Mouse (Mus musculus) myocyte (in vitro differentiated cells): ENCODE measurements at regions not wholly inside any gene's neighbourhood (a gene's known extent, or its start where the extent isn't known, plus 50 kb on each side); places are given as distances from the start of the nearest gene placed in this dataset.

Experiments
- CEBPB ChIP-seq: IDR thresholded peaks from 2 replicates; pipeline ENCODE4 v1.6.1; 2011; ENCODE audit warnings: mild to moderate bottlenecking, moderate library complexity; ENCODE audit not compliant: poor library complexity, insufficient read depth, severe bottlenecking
- E2F4 ChIP-seq: IDR thresholded peaks from one replicate; pipeline ENCODE4 v1.6.1; 2011; ENCODE audit warnings: mild to moderate bottlenecking, control low read depth, moderate library complexity; ENCODE audit not compliant: insufficient read depth
- MAX ChIP-seq: IDR thresholded peaks from one replicate; pipeline ENCODE4 v1.6.1; 2011; ENCODE audit warnings: low read depth, mild to moderate bottlenecking, control low read depth
- MYOD1 ChIP-seq, 3 experiments: IDR thresholded peaks; one replicate each; pipeline ENCODE4 v1.6.1; 2011; ENCODE audit warnings: control low read depth in 2 of 3, low read depth in 2 of 3, mild to moderate bottlenecking in 2 of 3, moderate library complexity in 1 of 3; ENCODE audit not compliant: insufficient read length in 2 of 3, control insufficient read depth in 1 of 3
- MYOG ChIP-seq, 3 experiments: IDR thresholded peaks; one replicate each; pipeline ENCODE4 v1.6.1; 2011; ENCODE audit warnings: control low read depth in 2 of 3, low read depth in 2 of 3, mild to moderate bottlenecking in 2 of 3; ENCODE audit not compliant: insufficient read length in 2 of 3, control insufficient read depth in 1 of 3, insufficient read depth in 1 of 3
- POLR2A ChIP-seq: IDR thresholded peaks from one replicate; pipeline ENCODE4 v1.6.1; 2011; ENCODE audit warnings: low read depth, mild to moderate bottlenecking, control low read depth, moderate library complexity; ENCODE audit not compliant: insufficient read length
- POLR2AphosphoS2 ChIP-seq: IDR thresholded peaks from one replicate; pipeline ENCODE4 v1.6.1; 2011; ENCODE audit warnings: low read depth, control low read depth; ENCODE audit not compliant: insufficient read length
- REST ChIP-seq: IDR thresholded peaks from one replicate; pipeline ENCODE4 v1.6.1; 2011; ENCODE audit warnings: mild to moderate bottlenecking, control low read depth, moderate library complexity; ENCODE audit not compliant: insufficient read depth, insufficient read length
- SRF ChIP-seq: IDR thresholded peaks from one replicate; pipeline ENCODE4 v1.6.1; 2011; ENCODE audit warnings: low read depth; ENCODE audit not compliant: control insufficient read depth, insufficient read length
- TCF12 ChIP-seq: IDR thresholded peaks from one replicate; pipeline ENCODE4 v1.6.1; 2011; ENCODE audit warnings: mild to moderate bottlenecking, control low read depth; ENCODE audit not compliant: poor library complexity, insufficient read depth, severe bottlenecking
- TCF3 ChIP-seq: IDR thresholded peaks from one replicate; pipeline ENCODE4 v1.6.1; 2011; ENCODE audit warnings: low read depth, control low read depth; ENCODE audit not compliant: insufficient read length
- USF1 ChIP-seq: IDR thresholded peaks from one replicate; pipeline ENCODE4 v1.6.1; 2011; ENCODE audit warnings: low read depth, mild to moderate bottlenecking, control low read depth, moderate library complexity

DNA sequence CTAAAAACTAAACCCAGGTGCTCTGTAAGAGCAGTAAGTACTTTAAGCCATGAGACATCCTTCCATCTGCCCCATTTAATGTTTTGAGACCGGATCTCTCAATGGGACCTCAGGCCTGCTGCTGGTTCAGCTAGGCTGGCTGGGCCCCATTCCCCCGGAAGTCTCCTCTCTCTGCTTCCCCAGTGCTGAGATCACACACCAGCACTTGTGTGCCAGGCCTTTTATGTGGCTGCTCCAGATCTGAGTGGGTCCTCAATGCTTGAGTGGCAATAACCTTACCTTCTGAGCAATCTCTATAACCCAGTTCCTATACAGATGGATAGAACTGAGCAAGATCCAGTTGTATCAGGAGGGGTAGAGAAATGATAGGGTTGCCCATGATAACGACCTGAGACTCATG is 118.9 kb upstream of the Tgfbr2 start:
- no peak for TF ChIP-seq POLR2A
- TF ChIP-seq REST, result no peak
- no peak for TF ChIP-seq TCF12
- TF ChIP-seq MAX, result no peak
- no peak for TF ChIP-seq MYOD1 (IDR thresholded peaks at IDR 0.05; ENCODE audit: control insufficient read depth in 1 of 3, insufficient read length in 2 of 3, low read depth in 2 of 3)
- no peak for TF ChIP-seq USF1
- TF ChIP-seq MYOG (IDR thresholded peaks at IDR 0.05; ENCODE audit: control insufficient read depth in 1 of 3, insufficient read depth in 1 of 3, insufficient read length in 2 of 3, low read depth in 2 of 3), result no peak
- no peak for TF ChIP-seq POLR2AphosphoS2
- no peak for TF ChIP-seq TCF3
- no peak for TF ChIP-seq E2F4
- no peak for TF ChIP-seq CEBPB
- TF ChIP-seq SRF, result no peak
